ENCODE assay signal across 27 mouse cellular contexts in the genomic region with DNA sequence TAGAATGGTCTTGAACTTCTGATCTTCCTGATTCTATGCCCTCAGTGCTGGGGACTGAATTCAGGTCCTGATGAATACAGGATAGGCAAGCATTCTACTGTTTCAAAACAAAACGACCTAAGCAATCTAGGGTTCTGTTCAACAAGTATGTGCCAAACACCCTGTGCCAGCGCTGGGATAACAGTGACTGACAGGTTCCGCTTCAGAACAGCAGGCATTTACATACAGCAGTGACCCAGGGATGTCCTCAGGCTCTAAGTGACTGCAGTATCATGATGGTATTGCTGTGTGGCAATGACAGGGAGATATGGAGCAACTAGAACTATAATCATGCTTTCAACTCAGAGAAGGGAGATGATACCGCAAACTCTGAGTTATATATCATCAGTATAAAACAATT. TPM values are rescaled to one million over a fixed set of nuclear protein-coding genes. Genes with fewer than 3 reads are reported as not detected.
DNase-seq lines count a peak whose midpoint lies in the region; ATAC-seq and TF ChIP-seq lines count a peak whose summit lies in the region.
"Had no signal": no experiment of that assay in that cellular context is flagged by ENCODE, and none has a peak within 500 bp of the region (broad histone marks: within the 10 kb centered on the region; RNA-seq: fewer than 3 reads in every experiment).

No protein-coding gene starts in this region.

- H3K4me3 ChIP-seq in midbrain, embryonic 11.5 days (ENCODE audit: low read depth, low read length): no peak overlapping the region
- H3K4me3 ChIP-seq in midbrain, embryonic 16.5 days (ENCODE audit: low read depth, low read length): no peak overlapping the region
- H3K4me3 ChIP-seq in MEL (ENCODE audit: control insufficient read depth in 1 of 2, insufficient read depth in 1 of 2, low read depth in 2 of 2, low read length in 2 of 2): no peak overlapping the region
- H3K4me3 ChIP-seq in liver, embryonic 11.5 days (ENCODE audit: low read depth, low read length): no peak overlapping the region

- H3K27ac ChIP-seq in midbrain, embryonic 11.5 days (ENCODE audit: low read depth, low read length): no peak overlapping the region
- no peak overlapping the region for H3K27ac ChIP-seq in midbrain, embryonic 16.5 days (ENCODE audit: low read length)
- no peak overlapping the region for H3K27ac ChIP-seq in MEL (ENCODE audit: control insufficient read depth, low read depth, low read length)
- no peak overlapping the region for H3K27ac ChIP-seq in liver, embryonic 11.5 days (ENCODE audit: low read depth, low read length)

- H3K4me2 ChIP-seq in midbrain, embryonic 11.5 days: no peak overlapping the region
- H3K4me2 ChIP-seq in midbrain, embryonic 16.5 days (ENCODE audit: low read length): no peak overlapping the region
- no peak overlapping the region for H3K4me2 ChIP-seq in liver, embryonic 11.5 days

- no peak for TF ChIP-seq POLR2A in MEL (IDR thresholded peaks at IDR 0.05; ENCODE audit: control insufficient read depth in 1 of 2, insufficient read depth in 1 of 2, low read depth in 1 of 2, low read length in 2 of 2, poor library complexity in 1 of 2)

- H3K79me2 ChIP-seq in MEL (ENCODE audit: control insufficient read depth, insufficient read depth, low read length, poor library complexity): no peaks in the 10 kb centered on the region

- ATAC-seq in midbrain, embryonic 11.5 days (ENCODE audit: low FRiP score): no peak
- ATAC-seq in midbrain, embryonic 16.5 days: no peak
- no peak for ATAC-seq in liver, embryonic 11.5 days (replicated peaks; ENCODE audit: low FRiP score)
- ATAC-seq: activated CD4-positive, CD25-positive, alpha-beta regulatory T cell, adult 4 months; CD4-positive, CD25-positive, alpha-beta regulatory T cell, adult 4 months; Patski had no signal

- no peak for TF ChIP-seq CTCF in MEL (IDR thresholded peaks at IDR 0.05 in 2 of 3, conservative IDR thresholded peaks at IDR 0.05 in 1 of 3; ENCODE audit: control insufficient read depth in 1 of 3, insufficient read depth in 1 of 3, low read depth in 2 of 3, low read length in 3 of 3, poor library complexity in 1 of 3, severe bottlenecking in 1 of 3)

- H3K36me3 ChIP-seq in midbrain, embryonic 11.5 days (ENCODE audit: control insufficient read depth, insufficient read depth, low read length): peaks cover 4% of the 10 kb centered on the region; the same call in 1 of the 2 replicates
- peaks cover 12% of the 10 kb centered on the region for H3K36me3 ChIP-seq in midbrain, embryonic 16.5 days (ENCODE audit: control insufficient read depth, insufficient read depth, low read length)
- peaks cover 5 to 10% of the 10 kb centered on the region in 2 experiments for H3K36me3 ChIP-seq in MEL (ENCODE audit: control insufficient read depth in 1 of 2, insufficient read depth in 2 of 2, low read length in 2 of 2)
- peaks cover 3% of the 10 kb centered on the region; the same call in 1 of the 2 replicates for H3K36me3 ChIP-seq in liver, embryonic 11.5 days (ENCODE audit: control insufficient read depth, insufficient read depth, low read length)

- no peak for TF ChIP-seq EP300 in MEL (IDR thresholded peaks at IDR 0.05; ENCODE audit: low read depth in 1 of 2, low read length in 2 of 2)

- H3K9me3 ChIP-seq in midbrain, embryonic 11.5 days (ENCODE audit: control insufficient read depth, low read length): no peaks in the 10 kb centered on the region
- no peaks in the 10 kb centered on the region for H3K9me3 ChIP-seq in midbrain, embryonic 16.5 days (replicated peaks; ENCODE audit: control insufficient read depth, low read length, poor library complexity, severe bottlenecking)
- no peaks in the 10 kb centered on the region for H3K9me3 ChIP-seq in MEL (replicated peaks; ENCODE audit: insufficient read depth, low read length)
- H3K9me3 ChIP-seq in liver, embryonic 11.5 days (ENCODE audit: control insufficient read depth, low read length): no peaks in the 10 kb centered on the region
- H3K9me3 ChIP-seq: G1E had no signal

- H3K9ac ChIP-seq in midbrain, embryonic 11.5 days (ENCODE audit: low read length): no peak overlapping the region
- H3K9ac ChIP-seq in midbrain, embryonic 16.5 days (ENCODE audit: low read depth, low read length): no peak overlapping the region
- no peak overlapping the region for H3K9ac ChIP-seq in MEL (ENCODE audit: control insufficient read depth, low read depth, low read length, poor library complexity, severe bottlenecking)
- H3K9ac ChIP-seq in liver, embryonic 11.5 days (ENCODE audit: low read depth, low read length): no peak overlapping the region

- H3K27me3 ChIP-seq in midbrain, embryonic 11.5 days (ENCODE audit: control insufficient read depth, insufficient read depth, low read length): no peaks in the 10 kb centered on the region
- no peaks in the 10 kb centered on the region for H3K27me3 ChIP-seq in midbrain, embryonic 16.5 days (ENCODE audit: control insufficient read depth, insufficient read depth, low read depth, low read length)
- H3K27me3 ChIP-seq in MEL (ENCODE audit: control insufficient read depth in 1 of 2, insufficient read depth in 2 of 2, low read length in 2 of 2): no peaks in the 10 kb centered on the region
- H3K27me3 ChIP-seq in liver, embryonic 11.5 days (replicated peaks; ENCODE audit: control insufficient read depth, insufficient read depth, low read length): no peaks in the 10 kb centered on the region
- H3K27me3 ChIP-seq: CH12.LX, Patski had no signal

- peak; percentile 56 for DNase-seq in midbrain, embryonic 11.5 days (ENCODE audit: low spot score, missing footprints)
- DNase-seq in MEL (ENCODE audit: low read depth, low spot score) (no peak), MN1 (ENCODE audit: low spot score) (no peak)
- peak; percentile 87 for DNase-seq in fat pad, adult 2 months (ENCODE audit: extremely low read depth, low read depth, low spot score)
- DNase-seq in gonadal fat pad, adult 2 months (ENCODE audit: low read depth): peak; percentile 75
- DNase-seq in kidney, adult 9 months: no peak
- no peak for DNase-seq in liver, embryonic 11.5 days (ENCODE audit: low spot score)
- DNase-seq: adrenal gland, adult 2 months; adrenal gland, adult 8-10 months; adrenal gland, postnatal 10 days; adrenal gland, postnatal 14 days; adrenal gland, postnatal 25 days; adrenal gland, postnatal 36 days; B cell, adult 2 months; cerebellum, adult 11 months; cerebellum, adult 11-12 months; cerebellum, adult 18-20 months; cerebellum, adult 2 months had no signal

- TF ChIP-seq RAD21 in MEL (IDR thresholded peaks at IDR 0.05; ENCODE audit: low read depth, low read length): no peak

- H3K4me1 ChIP-seq in midbrain, embryonic 11.5 days (ENCODE audit: control insufficient read depth, insufficient read depth, low read length): no peaks in the 10 kb centered on the region
- H3K4me1 ChIP-seq in midbrain, embryonic 16.5 days (ENCODE audit: control insufficient read depth, insufficient read depth, low read length): no peaks in the 10 kb centered on the region
- H3K4me1 ChIP-seq in MEL (ENCODE audit: control insufficient read depth in 1 of 2, insufficient read depth in 2 of 2, low read length in 2 of 2): peaks cover 5 to 6% of the 10 kb centered on the region in 2 experiments
- no peaks in the 10 kb centered on the region for H3K4me1 ChIP-seq in liver, embryonic 11.5 days (replicated peaks; ENCODE audit: control insufficient read depth, insufficient read depth, low read length)

- WGBS in midbrain, embryonic 11.5 days: 87% methylated on average over 4 of the region's 4 CpGs
- WGBS in midbrain, embryonic 16.5 days: 92% methylated on average over 4 of the region's 4 CpGs
- WGBS in liver, embryonic 11.5 days: 88% methylated on average over 4 of the region's 4 CpGs

TF ChIP-seq in MEL, 35 proteins besides CTCF, POLR2A, EP300 and RAD21:
- TF ChIP-seq ZC3H11A (IDR thresholded peaks at IDR 0.05; ENCODE audit: low read depth, low read length) (0 out of 2 replicates have a peak, but pooled peaks have one; percentile 5), SMC3 (IDR thresholded peaks at IDR 0.05; ENCODE audit: low read depth, low read length) (0 out of 2 replicates have a peak, but pooled peaks have one; percentile 8), GATA1 (IDR thresholded peaks at IDR 0.05; ENCODE audit: low read depth, low read length) (no peak)

RNA-seq across cellular contexts. Expression of a gene that starts 15.8 kb away (rescaled TPM):
- polyA plus RNA-seq in midbrain, embryonic 11.5 days (2014; fragmentation: Nextera tagmentation; extraction: Ambion mirVana): 0.26 and 0.54 TPM in 2 replicates
- not detected in 2 replicates for polyA plus RNA-seq in midbrain, embryonic 16.5 days (2015; fragmentation: Nextera tagmentation; extraction: Ambion mirVana)
- total RNA-seq in MEL (2012; rRNA removed): 0.27 and 0.69 TPM in 2 replicates
- polyA plus RNA-seq in MEL (2012; ENCODE audit: insufficient read depth in 1 of 2, insufficient read length in 2 of 2, low read depth in 1 of 2, low replicate concordance in 2 of 2, missing spikeins in 1 of 2): under 1 TPM in 1 of 2 experiments, not detected in 1; 0.78 TPM
- not detected in 2 replicates for polyA plus RNA-seq in gonadal fat pad, adult 2 months (2012; rRNA removed)
- not detected in 2 replicates for polyA plus RNA-seq in liver, embryonic 11.5 days (2014; fragmentation: Nextera tagmentation; extraction: Ambion mirVana)
- total RNA-seq: adrenal gland, adult 18-20 months; adrenal gland, adult 2 months; adrenal gland, adult 8-10 months; adrenal gland, postnatal 10 days; adrenal gland, postnatal 14 days; adrenal gland, postnatal 25 days; adrenal gland, postnatal 36 days; adrenal gland, postnatal 4 days; CH12.LX; G1E had no signal
- polyA plus RNA-seq: activated CD4-positive, CD25-positive, alpha-beta regulatory T cell, adult 4 months; adrenal gland, adult 2 months; C2C12; CD4-positive, CD25-positive, alpha-beta regulatory T cell, adult 4 months; cerebellum, adult 2 months; G1E had no signal

Comparison
In these comparisons a context has a peak if more than half of its experiments do, and no peak if none do; other contexts are left out.
1. DNase-seq: peak in midbrain, embryonic 11.5 days (single experiment), fat pad, adult 2 months (single experiment) and gonadal fat pad, adult 2 months (single experiment); none in MEL (single experiment), kidney, adult 9 months (single experiment), liver, embryonic 11.5 days (single experiment) and MN1 (single experiment).